Mouse (Mus musculus) B cell, adult 2 months (primary cell): ENCODE results near the gene Olfr926.
"Not testable (repeated sequence)": the region's sequence is repeated elsewhere in the genome, so short reads cannot be mapped to it uniquely, and the experiment has no call there.

ENCODE experiments used
- DNase-seq, 2 experiments: peaks; one replicate each; pipeline ENCODE4 v3.0.0; 2022

Olfr926 gene

GRCm38 (mm10) chr9:38876826-38877225, at the start of gene Olfr926:
Olfr926 (plus strand) TSS chr9:38877126.
- no peak for DNase-seq

DNA sequence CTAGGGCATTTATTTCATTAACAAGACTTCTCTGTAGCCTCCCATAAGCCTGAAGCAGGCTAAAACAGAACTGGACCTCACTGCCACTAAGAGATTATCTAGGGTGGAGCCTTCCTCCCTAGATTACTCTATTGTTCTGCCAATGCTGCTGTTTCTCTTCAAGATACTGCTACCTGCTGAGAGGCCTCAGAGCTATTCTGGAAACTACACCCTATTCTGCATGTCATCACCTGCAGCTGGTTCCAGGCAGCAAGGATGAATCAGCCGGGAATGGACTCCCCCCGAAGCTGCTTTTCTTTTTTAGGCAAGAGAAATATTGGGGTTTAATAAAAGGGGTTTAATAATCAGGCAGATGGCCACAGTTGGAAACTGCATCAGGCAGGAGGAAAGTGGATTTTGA, 43.9 kb upstream of the Olfr926 start:
- DNase-seq, result no peak

DNA sequence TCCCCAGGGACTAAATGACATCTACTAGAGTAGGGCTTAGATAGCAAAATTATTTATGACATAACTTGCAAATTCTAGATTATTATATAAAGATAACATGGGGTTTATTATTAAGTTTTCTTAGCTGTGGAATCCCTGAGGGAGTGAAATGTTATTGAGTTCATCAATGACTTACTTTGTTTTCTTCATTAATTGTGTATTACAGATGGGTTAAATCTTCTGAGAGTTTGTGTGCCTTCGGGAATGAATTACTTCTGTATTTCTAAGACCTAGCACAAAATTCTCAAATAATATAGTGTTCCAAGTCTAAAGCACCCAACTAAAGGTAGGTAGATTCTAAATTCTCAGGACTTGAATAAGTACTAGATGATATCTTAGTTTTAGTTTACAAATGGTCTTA, 32.8 kb upstream of the Olfr926 start, which contains the start of gene Olfr924:
Olfr924 (plus strand) TSS at position 301 of the 400 bp plus-strand sequence.
- DNase-seq, result no peak

DNA sequence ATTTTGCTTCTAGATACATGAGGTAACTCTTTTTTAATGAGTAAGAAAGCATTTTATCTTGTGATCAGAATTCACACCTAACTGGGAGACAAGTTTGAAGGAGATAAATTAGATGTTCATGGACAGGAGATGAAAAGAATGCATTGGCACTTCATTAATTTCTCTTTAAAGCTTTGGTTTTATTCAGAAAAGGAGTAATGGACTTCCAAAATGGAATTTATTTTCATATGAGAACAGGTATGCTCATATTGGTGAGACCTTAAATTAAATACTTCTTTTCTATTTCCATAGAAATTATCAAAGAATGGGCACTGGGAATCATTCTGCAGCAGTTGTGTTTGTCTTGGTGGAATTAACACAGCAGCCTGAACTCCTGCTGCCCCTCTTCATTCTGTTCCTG, 22.2 kb upstream of the Olfr926 start, which contains the start of gene Olfr26:
Olfr26 (plus strand) TSS at position 301 of the 400 bp plus-strand sequence.
- DNase-seq, result no peak

DNA sequence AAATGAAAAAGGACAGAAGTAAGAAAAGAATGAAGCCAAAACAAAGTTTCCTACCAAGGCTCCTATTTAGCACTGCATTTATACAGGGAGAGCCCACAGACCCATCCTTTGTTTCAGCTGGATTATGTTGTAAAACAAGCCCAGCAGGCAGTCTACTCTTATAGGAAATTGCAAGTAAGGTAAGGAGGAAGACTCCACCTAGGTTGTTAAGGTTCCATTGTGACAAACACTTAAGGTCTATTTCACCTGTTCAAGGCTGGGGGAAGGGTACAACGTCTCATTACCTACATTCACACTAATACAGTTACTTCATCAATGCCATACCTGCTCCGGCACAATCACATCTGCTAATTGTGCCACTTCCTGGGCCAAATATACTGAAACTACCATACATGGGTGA, 2.0 kb upstream of the Olfr926 start:
- DNase-seq, result not testable (repeated sequence)
